Comparison of ENCODE assay signal across 19 mouse cellular contexts in the genomic region with DNA sequence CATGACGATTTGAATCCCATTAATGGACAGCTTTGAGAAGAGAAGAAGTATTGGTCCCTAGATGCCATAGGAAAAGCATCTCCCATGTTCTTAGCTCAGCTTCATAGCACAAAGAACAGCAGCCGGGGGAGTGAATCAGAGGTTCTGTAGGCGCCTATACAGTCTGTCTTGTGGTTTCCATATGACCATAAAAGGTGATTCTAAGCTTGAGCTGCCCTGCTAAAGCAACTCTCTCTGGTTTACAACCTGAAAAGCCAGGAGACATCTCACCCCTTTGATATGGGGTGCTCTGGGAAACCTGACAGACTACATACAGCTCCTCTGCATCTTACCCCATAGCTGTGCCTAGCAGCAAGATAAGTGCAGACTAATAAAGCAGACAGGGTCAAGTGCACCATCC.
DNase-seq lines count a peak whose midpoint lies in the region; ATAC-seq and TF ChIP-seq lines count a peak whose summit lies in the region.
"Had no signal": no experiment of that assay in that cellular context is flagged by ENCODE, and none has a peak within 500 bp of the region (broad histone marks: within the 10 kb centered on the region; RNA-seq: fewer than 3 reads in every experiment).

No protein-coding gene starts in this region.

- no peak overlapping the region for H3K4me3 ChIP-seq in thymus, adult 2 months (ENCODE audit: control insufficient read depth, insufficient read depth, low read length)
- no peak overlapping the region for H3K4me3 ChIP-seq in heart, embryonic 10.5 days
- H3K4me3 ChIP-seq: embryonic facial prominence, embryonic 12.5 days; forebrain, embryonic 12.5 days; heart, embryonic 13.5 days; hindbrain, embryonic 15.5 days had no signal

- no peak for TF ChIP-seq POLR2A in thymus, adult 2 months (IDR thresholded peaks at IDR 0.05; ENCODE audit: control insufficient read depth, extremely low read depth, insufficient read depth, low read length, poor library complexity)

- ATAC-seq in CD4-positive, CD25-positive, alpha-beta regulatory T cell, adult 4 months, result peak; percentile 71
- ATAC-seq in inflammation-experienced regulatory T-cells, adult 6 months, result peak; percentile 71
- ATAC-seq: forebrain, embryonic 16.5 days had no signal

- H3K36me3 ChIP-seq in thymus, adult 2 months (ENCODE audit: control insufficient read depth, insufficient read depth, low read length), result no peaks in the 10 kb centered on the region
- no peaks in the 10 kb centered on the region for H3K36me3 ChIP-seq in heart, embryonic 10.5 days
- H3K36me3 ChIP-seq: embryonic facial prominence, embryonic 12.5 days; forebrain, embryonic 12.5 days; heart, embryonic 13.5 days; hindbrain, embryonic 15.5 days had no signal

- H3K27me3 ChIP-seq in thymus, adult 2 months (ENCODE audit: control insufficient read depth, insufficient read depth, low read length), result no peaks in the 10 kb centered on the region
- no peaks in the 10 kb centered on the region for H3K27me3 ChIP-seq in heart, embryonic 10.5 days (ENCODE audit: insufficient read depth, poor library complexity, severe bottlenecking)
- H3K27me3 ChIP-seq: embryonic facial prominence, embryonic 12.5 days; forebrain, embryonic 12.5 days; heart, embryonic 13.5 days; hindbrain, embryonic 15.5 days had no signal

- TF ChIP-seq CTCF in thymus, adult 2 months (IDR thresholded peaks at IDR 0.05; ENCODE audit: borderline replicate concordance, control insufficient read depth, extremely low read depth, insufficient read depth, low read length, poor library complexity), result no peak

- no peaks in the 10 kb centered on the region for H3K9me3 ChIP-seq in heart, embryonic 10.5 days
- H3K9me3 ChIP-seq: embryonic facial prominence, embryonic 12.5 days; forebrain, embryonic 12.5 days; heart, embryonic 13.5 days; hindbrain, embryonic 15.5 days had no signal

- DNase-seq in thymus, adult 2 months, result peak; percentile 14
- DNase-seq in thymus, adult 18-20 months, result no peak
- DNase-seq in cerebellum, adult 11-12 months, result no peak
- DNase-seq in heart, embryonic 10.5 days (ENCODE audit: low spot score), result no peak
- DNase-seq in gastrocnemius, postnatal 36 days, result no peak
- DNase-seq: adrenal gland, adult 8-10 months; adrenal gland, postnatal 36 days; B cell, adult 2 months; cerebellum, adult 8-10 months; cerebellum, postnatal 25 days; gastrocnemius, postnatal 14 days; heart, postnatal 36 days had no signal

- H3K27ac ChIP-seq in thymus, adult 2 months (ENCODE audit: control insufficient read depth, insufficient read depth, low read length), result no peak overlapping the region
- H3K27ac ChIP-seq in heart, embryonic 10.5 days, result no peak overlapping the region
- H3K27ac ChIP-seq: embryonic facial prominence, embryonic 12.5 days; forebrain, embryonic 12.5 days; heart, embryonic 13.5 days; hindbrain, embryonic 15.5 days had no signal

- intact Hi-C loops in gastrocnemius, postnatal 36 days (cut with DNase I), result no loop called here

- H3K4me1 ChIP-seq in thymus, adult 2 months (replicated peaks; ENCODE audit: control insufficient read depth, insufficient read depth, low read length), result peaks cover 4% of the 10 kb centered on the region
- H3K4me1 ChIP-seq in heart, embryonic 10.5 days, result no peaks in the 10 kb centered on the region
- H3K4me1 ChIP-seq: embryonic facial prominence, embryonic 12.5 days; forebrain, embryonic 12.5 days; hindbrain, embryonic 15.5 days had no signal

- WGBS in thymus, adult 2 months, result 35% methylated on average over 3 of the region's 3 CpGs
- WGBS in heart, embryonic 10.5 days, result 78% methylated on average over 3 of the region's 3 CpGs
